Mouse (Mus musculus): ENCODE results near the gene Wdr75.

DNA sequence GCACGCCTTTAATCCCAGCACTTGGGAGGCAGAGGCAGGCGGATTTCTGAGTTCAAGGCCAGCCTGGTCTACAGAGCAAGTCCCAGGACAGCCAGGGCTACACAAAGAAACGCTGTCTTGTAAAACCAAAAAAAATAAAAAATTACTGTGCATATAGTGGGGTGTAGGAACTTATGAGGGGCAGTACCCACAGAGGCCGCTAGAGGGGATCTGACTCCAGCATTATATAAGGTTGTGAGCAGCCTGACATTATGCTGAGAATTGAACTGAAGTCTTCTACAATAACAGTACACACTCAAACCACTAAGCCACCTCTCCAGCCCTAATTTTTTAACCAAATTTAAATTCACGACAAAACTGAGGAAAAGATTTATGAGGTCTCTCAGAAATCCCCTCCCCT lies 30.2 kb downstream of the Wdr75 start:
- TF ChIP-seq POLR2A (IDR thresholded peaks at IDR 0.05; ENCODE audit: insufficient read length, low read depth), result no peak
- no peak for TF ChIP-seq TCF12 (IDR thresholded peaks at IDR 0.05; ENCODE audit: insufficient read depth, poor library complexity, severe bottlenecking)
